9 mouse cellular contexts compared by ENCODE assay signal in genomic region chr12:81033389-81034041, GRCm38 (mm10). TPM values are rescaled to one million over a fixed set of nuclear protein-coding genes. Genes with fewer than 3 reads are reported as not detected.
DNase-seq lines count a peak whose midpoint lies in the region; ATAC-seq lines count a peak whose summit lies in the region.
"Had no signal": no experiment of that assay in that cellular context is flagged by ENCODE, and none has a peak within 500 bp of the region (broad histone marks: within the 10 kb centered on the region; RNA-seq: fewer than 3 reads in every experiment).

No protein-coding gene starts in this region.

- H3K4me3 ChIP-seq in embryonic facial prominence, embryonic 11.5 days (ENCODE audit: low read depth, low read length): no peak overlapping the region
- H3K4me3 ChIP-seq in embryonic facial prominence, embryonic 10.5 days: no peak overlapping the region
- no peak overlapping the region for H3K4me3 ChIP-seq in embryonic facial prominence, embryonic 13.5 days
- H3K4me3 ChIP-seq: left cerebral cortex, adult 2 months had no signal

- H3K36me3 ChIP-seq in embryonic facial prominence, embryonic 11.5 days (replicated peaks; ENCODE audit: control insufficient read depth, insufficient read depth, low read depth, low read length): no peaks in the 10 kb centered on the region
- peaks cover 26% of the 10 kb centered on the region for H3K36me3 ChIP-seq in embryonic facial prominence, embryonic 10.5 days (replicated peaks)
- no peaks in the 10 kb centered on the region for H3K36me3 ChIP-seq in embryonic facial prominence, embryonic 13.5 days

- H3K27ac ChIP-seq in embryonic facial prominence, embryonic 11.5 days (replicated peaks; ENCODE audit: low read depth, low read length): no peak overlapping the region
- H3K27ac ChIP-seq in embryonic facial prominence, embryonic 10.5 days (replicated peaks): no peak overlapping the region
- H3K27ac ChIP-seq in embryonic facial prominence, embryonic 13.5 days: peak overlapping the region; percentile 29; the same call in 1 of the 2 replicates
- H3K27ac ChIP-seq: left cerebral cortex, adult 2 months had no signal

- H3K4me2 ChIP-seq in embryonic facial prominence, embryonic 11.5 days (ENCODE audit: low read depth, low read length): no peak overlapping the region
- H3K4me2 ChIP-seq in embryonic facial prominence, embryonic 13.5 days: peak overlapping the region; percentile 12; the same call in 1 of the 2 replicates

- H3K9me3 ChIP-seq in embryonic facial prominence, embryonic 11.5 days (replicated peaks; ENCODE audit: control insufficient read depth, low read length): no peaks in the 10 kb centered on the region
- H3K9me3 ChIP-seq in embryonic facial prominence, embryonic 10.5 days: no peaks in the 10 kb centered on the region
- H3K9me3 ChIP-seq in embryonic facial prominence, embryonic 13.5 days: no peaks in the 10 kb centered on the region

- DNase-seq in embryonic facial prominence, embryonic 11.5 days (ENCODE audit: low spot score): no peak
- no peak for DNase-seq in embryonic facial prominence, embryonic 10.5 days (ENCODE audit: low spot score)
- peak; percentile 18 to 41 for DNase-seq in left cerebral cortex, postnatal 14 days (ENCODE audit: low spot score in 2 of 2)
- peak; percentile 47 for DNase-seq in retina, embryonic 14.5 days (ENCODE audit: low spot score)
- no peak for DNase-seq in testis, postnatal 14 days (ENCODE audit: low spot score)
- no peak for DNase-seq in spleen, postnatal 10 days (ENCODE audit: low spot score in 2 of 2)
- DNase-seq in lung, postnatal 25 days (ENCODE audit: low spot score): no peak

- no peak; the same call in 1 of the 2 replicates for ATAC-seq in embryonic facial prominence, embryonic 11.5 days (replicated peaks; ENCODE audit: insufficient number of reproducible peaks, low FRiP score, low TSS enrichment, low read depth)
- 0 out of 2 replicates have a peak, but pooled peaks have one; percentile 43 for ATAC-seq in embryonic facial prominence, embryonic 13.5 days (ENCODE audit: insufficient number of reproducible peaks, insufficient read depth, low FRiP score, low TSS enrichment, low read depth)

- H3K27me3 ChIP-seq in embryonic facial prominence, embryonic 11.5 days (ENCODE audit: control insufficient read depth, insufficient read depth, low read length): no peaks in the 10 kb centered on the region
- H3K27me3 ChIP-seq in embryonic facial prominence, embryonic 10.5 days (replicated peaks; ENCODE audit: low read depth, poor library complexity, severe bottlenecking): peaks cover 5% of the 10 kb centered on the region
- H3K27me3 ChIP-seq in embryonic facial prominence, embryonic 13.5 days: peaks cover 3% of the 10 kb centered on the region; the same call in 1 of the 2 replicates

- H3K9ac ChIP-seq in embryonic facial prominence, embryonic 11.5 days (replicated peaks; ENCODE audit: low read length): 0 out of 2 replicates have a peak overlapping the region, but pooled peaks have one; percentile 19
- H3K9ac ChIP-seq in embryonic facial prominence, embryonic 13.5 days: no peak overlapping the region

- H3K4me1 ChIP-seq in embryonic facial prominence, embryonic 11.5 days (ENCODE audit: control insufficient read depth, insufficient read depth, low read length): no peaks in the 10 kb centered on the region; the same call in 1 of the 2 replicates
- H3K4me1 ChIP-seq in embryonic facial prominence, embryonic 10.5 days: peaks cover 58% of the 10 kb centered on the region
- peaks cover 8% of the 10 kb centered on the region for H3K4me1 ChIP-seq in embryonic facial prominence, embryonic 13.5 days

- intact Hi-C loops in left cerebral cortex, postnatal 14 days (cut with DNase I): loop anchor here (10.0 kb wide), 1 partner anchor 111 kb away; no protein-coding TSS in a partner anchor

- WGBS in embryonic facial prominence, embryonic 11.5 days: 52% methylated on average over 15 of the region's 15 CpGs
- WGBS in embryonic facial prominence, embryonic 10.5 days: 64% methylated on average over 15 of the region's 15 CpGs
- WGBS in embryonic facial prominence, embryonic 13.5 days: 54% methylated on average over 15 of the region's 15 CpGs

RNA-seq across cellular contexts. Expression of gene Smoc1, which starts 6.9 kb away (rescaled TPM):
- 13.2 and 15.5 TPM in 2 replicates for polyA plus RNA-seq in embryonic facial prominence, embryonic 11.5 days (2014; fragmentation: Nextera tagmentation; extraction: Ambion mirVana)
- 25.1 and 27.1 TPM in 2 replicates for polyA plus RNA-seq in embryonic facial prominence, embryonic 10.5 days (2016; fragmentation: Nextera tagmentation; extraction: Ambion mirVana)
- polyA plus RNA-seq in embryonic facial prominence, embryonic 13.5 days (2015; fragmentation: Nextera tagmentation; extraction: Ambion mirVana): 9.6 and 15.5 TPM in 2 replicates
- total RNA-seq in left cerebral cortex, postnatal 14 days (2021): 1 to 10 TPM; 6.3 to 9.0 TPM

Comparison
In these comparisons a context has a peak if more than half of its experiments do, and no peak if none do; other contexts are left out.
1. DNase-seq: peak in left cerebral cortex, postnatal 14 days (2 of 2) and retina, embryonic 14.5 days (single experiment); none in embryonic facial prominence, embryonic 11.5 days (single experiment), embryonic facial prominence, embryonic 10.5 days (single experiment), testis, postnatal 14 days (single experiment), spleen, postnatal 10 days (0 of 2) and lung, postnatal 25 days (single experiment).